In genomic region chr4:138866413-138866812, GRCm38 (mm10) we compare ENCODE assay signal across 9 mouse cellular contexts. TPM values are rescaled to one million over a fixed set of nuclear protein-coding genes. Genes with fewer than 3 reads are reported as not detected.
DNase-seq lines count a peak whose midpoint lies in the region; ATAC-seq and TF ChIP-seq lines count a peak whose summit lies in the region.
"Had no signal": no experiment of that assay in that cellular context is flagged by ENCODE, and none has a peak within 500 bp of the region (broad histone marks: within the 10 kb centered on the region; RNA-seq: fewer than 3 reads in every experiment).

No protein-coding gene starts in this region.

- no peaks in the 10 kb centered on the region for H3K27me3 ChIP-seq in heart, adult 2 months (ENCODE audit: control insufficient read depth, insufficient read depth, low read length)
- peaks cover 12% of the 10 kb centered on the region; the same call in 1 of the 2 replicates for H3K27me3 ChIP-seq in heart, embryonic 12.5 days (replicated peaks)
- H3K27me3 ChIP-seq in Patski: peaks cover 6% of the 10 kb centered on the region

- no peak for ATAC-seq in heart, embryonic 12.5 days (ENCODE audit: insufficient number of reproducible peaks, low FRiP score)
- ATAC-seq in Patski: no peak

- no peaks in the 10 kb centered on the region for H3K79me2 ChIP-seq in heart, adult 2 months (replicated peaks; ENCODE audit: control insufficient read depth, insufficient read depth, low read length)

- 0 out of 2 replicates have a peak, but pooled peaks have one; percentile 33 for TF ChIP-seq EP300 in heart, adult 2 months (IDR thresholded peaks at IDR 0.05; ENCODE audit: insufficient read depth, low read depth, low read length)

- CTCF ChIA-PET in Patski (lab: Charles Lee): interaction anchor here (1.3 kb wide), 1 partner anchor 11 kb away, joined by 4 read pairs; the partner anchor contains the start of gene Pla2g2e

- no peak; the same call in none of the 2 replicates for TF ChIP-seq CTCF in heart, adult 2 months (IDR thresholded peaks at IDR 0.05)
- peak; percentile 82 for TF ChIP-seq CTCF in Patski (IDR thresholded peaks at IDR 0.05)

- intact Hi-C loops in heart, adult 2 months (cut with DNase I): loop anchor here (1.0 kb wide), 1 partner anchor 18 kb away; no protein-coding TSS in a partner anchor
- intact Hi-C loops in heart, postnatal 10 days (cut with DNase I): loop anchor here (1.0 kb wide), 1 partner anchor 18 kb away; no protein-coding TSS in a partner anchor

- no peak for TF ChIP-seq POLR2A in heart, adult 2 months (IDR thresholded peaks at IDR 0.05; ENCODE audit: insufficient read depth, low read depth, low read length)

- H3K9me3 ChIP-seq in heart, embryonic 12.5 days (replicated peaks): peaks cover 4% of the 10 kb centered on the region; the same call in 1 of the 2 replicates

- peak; percentile 66 to 68 for DNase-seq in heart, adult 2 months
- DNase-seq in Patski (ENCODE audit: low read depth, low spot score): no peak
- peak; percentile 89 to 93 for DNase-seq in cerebellum, postnatal 14 days
- DNase-seq in heart, postnatal 10 days: peak; percentile 85 to 91
- DNase-seq in left cerebral cortex, adult 18-20 months (ENCODE audit: low spot score in 2 of 2): peak; percentile 76 to 84
- DNase-seq in mesoderm, embryonic 11.5 days (ENCODE audit: low read depth, low spot score): peak; percentile 77
- peak; percentile 61 to 80 for DNase-seq in spleen, postnatal 10 days (ENCODE audit: low spot score in 2 of 2)

- in situ Hi-C loops in Patski (cut with MboI; ENCODE audit: low pct_unique_long_range_greater_than_20kb): loop anchor here (25.0 kb wide), 1 partner anchor 304 kb away; no protein-coding TSS in a partner anchor

- POLR2A ChIA-PET in Patski (lab: Charles Lee): no interaction called here

- H3K36me3 ChIP-seq in heart, adult 2 months (ENCODE audit: control insufficient read depth, insufficient read depth, low read length): no peaks in the 10 kb centered on the region
- no peaks in the 10 kb centered on the region for H3K36me3 ChIP-seq in heart, embryonic 12.5 days

- no peak overlapping the region for H3K4me3 ChIP-seq in heart, adult 2 months
- no peak overlapping the region for H3K4me3 ChIP-seq in heart, embryonic 12.5 days

- H3K9ac ChIP-seq in heart, adult 2 months (ENCODE audit: low read depth, low read length): no peak overlapping the region
- H3K9ac ChIP-seq in heart, embryonic 12.5 days: no peak overlapping the region

- 12% methylated on average over 7 of the region's 7 CpGs for WGBS in heart, adult 2 months
- WGBS in heart, embryonic 12.5 days: 11% methylated on average over 7 of the region's 7 CpGs

- no peak overlapping the region for H3K4me2 ChIP-seq in heart, embryonic 12.5 days

- peaks cover 2% of the 10 kb centered on the region; the same call in 1 of the 2 replicates for H3K4me1 ChIP-seq in heart, adult 2 months (ENCODE audit: control insufficient read depth, insufficient read depth, low read length)
- no peaks in the 10 kb centered on the region for H3K4me1 ChIP-seq in heart, embryonic 12.5 days (replicated peaks)

- H3K27ac ChIP-seq in heart, adult 2 months: no peak overlapping the region
- H3K27ac ChIP-seq in heart, embryonic 12.5 days (ENCODE audit: poor library complexity, severe bottlenecking): no peak overlapping the region

RNA-seq across cellular contexts. Expression of gene Pla2g5, which starts 3.1 kb away (rescaled TPM):
- 10 to 100 TPM; 24.8 to 33.0 TPM for total RNA-seq in heart, adult 2 months (2021)
- 87.6 and 129 TPM in 2 replicates for polyA plus RNA-seq in heart, adult 2 months (2012; rRNA removed)
- 2.5 and 2.6 TPM in 2 replicates for polyA plus RNA-seq in heart, embryonic 12.5 days (2016; fragmentation: Nextera tagmentation; extraction: Ambion mirVana)
- 1.4 TPM for polyA plus RNA-seq in Patski (2021)
- total RNA-seq in heart, postnatal 10 days (2021): 10 to 100 TPM; 17.5 to 23.3 TPM
- total RNA-seq in left cerebral cortex, adult 18-20 months (2021): 1 to 10 TPM; 3.6 to 3.9 TPM
- polyA plus RNA-seq: liver, embryonic 16.5 days had no signal

RNA-seq across cellular contexts. Expression of gene Gm13030, which starts 7.4 kb away (rescaled TPM):
- not detected for total RNA-seq in heart, adult 2 months (2021)
- polyA plus RNA-seq in heart, adult 2 months (2012; rRNA removed): not detected in 2 replicates
- not detected in 2 replicates for polyA plus RNA-seq in heart, embryonic 12.5 days (2016; fragmentation: Nextera tagmentation; extraction: Ambion mirVana)
- not detected for polyA plus RNA-seq in Patski (2021)
- not detected for total RNA-seq in heart, postnatal 10 days (2021)
- total RNA-seq in left cerebral cortex, adult 18-20 months (2021): not detected
- polyA plus RNA-seq: liver, embryonic 16.5 days had no signal

RNA-seq across cellular contexts. Expression of gene Pla2g2e, which starts 11.3 kb away (rescaled TPM):
- 1 to 10 TPM in 1 of 2 experiments, under 1 TPM in 1; 0.73 to 1.6 TPM for total RNA-seq in heart, adult 2 months (2021)
- polyA plus RNA-seq in heart, adult 2 months (2012; rRNA removed): 0.43 TPM in 1 of 2 replicates, not detected in the other
- polyA plus RNA-seq in heart, embryonic 12.5 days (2016; fragmentation: Nextera tagmentation; extraction: Ambion mirVana): not detected in 2 replicates
- polyA plus RNA-seq in Patski (2021): not detected
- 1 to 10 TPM in 1 of 2 experiments, under 1 TPM in 1; 0.84 to 3.1 TPM for total RNA-seq in heart, postnatal 10 days (2021)
- total RNA-seq in left cerebral cortex, adult 18-20 months (2021): not detected
- polyA plus RNA-seq: liver, embryonic 16.5 days had no signal

RNA-seq across cellular contexts. Expression of gene Otud3, which starts 47.3 kb away (rescaled TPM):
- total RNA-seq in heart, adult 2 months (2021): 10 to 100 TPM; 10.4 to 11.7 TPM
- 6.1 and 8.8 TPM in 2 replicates for polyA plus RNA-seq in heart, adult 2 months (2012; rRNA removed)
- polyA plus RNA-seq in heart, embryonic 12.5 days (2016; fragmentation: Nextera tagmentation; extraction: Ambion mirVana): 3.6 and 3.8 TPM in 2 replicates
- polyA plus RNA-seq in Patski (2021): 10.5 TPM
- total RNA-seq in heart, postnatal 10 days (2021): 1 to 10 TPM; 8.7 to 9.2 TPM
- 10 to 100 TPM; 14.8 to 17.1 TPM for total RNA-seq in left cerebral cortex, adult 18-20 months (2021)
